Mouse (Mus musculus) ES-CJ7 (cell line): ENCODE data around the gene Sox4.

Experiments used
- DNase-seq: peaks from one replicate; pipeline ENCODE4 v3.0.0; 2011; ENCODE audit warnings: low read depth, low spot score

Gene Sox4

GRCm38 (mm10) chr13:28947740-28948441 lies 5.6 kb downstream of the Sox4 start:
- DNase-seq: peak; percentile 65

- no peak for DNase-seq
Measured at GRCm38 (mm10) chr13:28946565-28947135, 6.9 kb downstream of the Sox4 start.

DNA sequence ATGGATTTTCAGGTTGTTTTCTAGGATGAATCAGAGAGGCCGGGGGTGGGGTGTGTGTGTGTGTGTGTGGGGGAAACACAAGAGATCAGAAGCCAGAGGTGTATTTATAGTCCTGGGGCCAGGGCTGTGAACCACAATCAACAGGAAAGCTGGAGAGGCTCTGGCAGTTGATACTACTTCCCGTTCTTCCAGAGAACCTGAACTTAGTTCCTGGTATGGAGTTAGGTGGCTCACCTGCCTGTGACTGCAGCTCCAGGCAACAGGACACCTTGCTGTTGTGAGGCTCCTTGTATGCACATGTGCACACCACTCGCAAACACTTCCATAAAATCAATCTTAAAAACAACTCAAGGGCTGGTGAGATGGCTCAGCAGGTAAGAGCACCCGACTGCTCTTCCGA lies 7.8 kb downstream of the Sox4 start:
- DNase-seq: no peak

DNA sequence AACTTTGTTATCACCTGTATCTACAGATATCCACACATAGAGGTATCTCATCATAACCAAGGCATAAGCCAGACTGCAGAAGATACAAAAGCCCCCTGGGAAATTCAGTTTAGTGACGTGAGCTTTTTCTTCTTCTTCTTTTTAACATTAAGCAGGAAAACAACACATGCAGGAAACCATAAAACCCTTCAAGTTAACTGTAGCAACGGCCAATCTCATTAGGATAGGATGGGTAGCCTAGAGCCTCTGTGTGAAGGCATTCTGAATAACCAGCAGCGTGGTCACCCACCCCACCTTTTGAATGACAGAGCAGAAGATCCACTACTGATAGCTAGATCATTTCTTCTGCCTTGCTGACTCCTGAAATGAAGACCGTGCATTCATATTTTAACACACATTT lies 10.6 kb downstream of the Sox4 start:
- DNase-seq: no peak

- DNase-seq: no peak
Measured at GRCm38 (mm10) chr13:28941983-28942630, 11.4 kb downstream of the Sox4 start.

- no peak for DNase-seq
Measured at GRCm38 (mm10) chr13:28933375-28933774, 20.1 kb downstream of the Sox4 start.

DNA sequence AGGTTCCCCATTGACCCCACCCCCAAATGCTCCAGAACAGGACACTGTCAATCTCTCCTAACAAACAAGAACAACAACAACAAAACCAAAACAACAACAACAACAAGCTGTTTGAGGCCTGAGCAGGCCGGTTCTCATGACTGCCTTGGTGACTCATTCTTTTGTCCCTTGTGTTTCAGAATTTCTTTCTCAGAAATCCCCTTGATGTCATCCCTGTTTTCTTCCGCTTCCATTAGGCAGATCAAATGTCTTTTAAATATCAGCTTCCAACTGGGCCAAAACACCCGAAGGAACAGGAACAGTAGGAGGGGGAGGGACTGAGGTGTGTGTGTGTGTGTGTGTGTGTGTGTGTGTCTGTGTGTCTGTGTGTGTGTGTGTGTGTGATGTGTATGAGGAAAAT lies 21.7 kb downstream of the Sox4 start:
- DNase-seq: no peak

DNA sequence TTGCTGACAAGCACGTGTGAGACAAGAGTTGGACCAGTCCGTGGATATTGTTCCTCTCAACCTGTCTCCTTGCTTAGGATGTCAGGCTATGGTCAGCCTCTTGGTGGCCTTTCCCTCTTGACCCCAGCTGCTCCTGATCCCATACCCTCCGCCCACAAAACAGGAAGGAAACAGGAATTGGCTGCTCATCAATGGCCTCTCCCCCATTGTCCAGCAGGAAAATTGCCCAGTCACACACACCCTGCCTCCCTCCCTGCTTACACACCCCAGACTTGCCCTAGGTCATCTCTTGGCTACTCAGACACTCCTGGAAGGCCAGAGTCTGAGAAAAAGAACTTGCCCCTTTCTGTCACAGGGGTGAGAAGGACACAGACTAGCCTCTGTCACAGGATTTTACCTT lies 22.2 kb downstream of the Sox4 start:
- DNase-seq: no peak

DNA sequence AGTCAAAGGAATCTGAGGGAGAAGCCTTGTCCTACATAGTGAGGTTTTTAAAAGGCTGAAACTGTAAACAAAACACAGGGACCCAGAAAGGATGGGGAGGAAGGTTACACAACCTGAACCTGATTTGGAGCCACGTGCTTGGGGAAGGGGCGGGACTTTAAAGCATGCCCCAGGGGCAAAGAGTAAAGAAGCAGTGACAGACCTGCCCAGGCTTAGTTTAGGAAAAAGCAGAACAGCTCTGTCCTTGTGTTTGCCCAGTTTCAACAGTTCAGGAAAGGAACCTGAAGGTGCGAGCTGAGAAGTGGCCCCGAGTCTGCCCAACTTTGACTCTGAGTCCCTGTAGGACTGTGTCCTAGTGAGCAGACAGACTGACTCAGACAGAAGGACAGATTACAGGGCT lies 23.1 kb downstream of the Sox4 start:
- no peak for DNase-seq

DNA sequence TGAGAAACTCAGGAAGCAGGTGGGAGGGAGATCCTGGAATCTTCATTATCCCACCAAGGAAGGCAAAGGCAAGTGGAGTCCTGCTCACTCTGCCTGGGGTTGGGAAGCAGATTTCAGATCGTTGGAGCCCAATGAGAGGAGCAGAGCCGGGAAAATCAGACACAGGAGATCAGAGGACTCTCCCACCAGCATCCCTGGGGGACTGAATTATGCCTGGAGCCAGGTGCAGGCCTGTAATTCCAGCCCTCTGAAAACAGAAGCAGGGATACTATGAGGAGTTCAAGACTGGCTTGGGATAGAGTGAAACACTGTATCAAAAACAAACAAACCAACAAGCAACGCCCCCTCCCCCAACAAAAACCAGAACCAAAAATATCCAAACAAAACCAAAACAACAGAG lies 23.6 kb downstream of the Sox4 start:
- no peak for DNase-seq

GRCm38 (mm10) chr13:28923136-28923535 lies 30.4 kb downstream of the Sox4 start:
- DNase-seq: no peak

GRCm38 (mm10) chr13:28917379-28918250 lies 35.9 kb downstream of the Sox4 start:
- no peak for DNase-seq

- no peak for DNase-seq
Measured at GRCm38 (mm10) chr13:28913656-28914055, 39.9 kb downstream of the Sox4 start.

DNA sequence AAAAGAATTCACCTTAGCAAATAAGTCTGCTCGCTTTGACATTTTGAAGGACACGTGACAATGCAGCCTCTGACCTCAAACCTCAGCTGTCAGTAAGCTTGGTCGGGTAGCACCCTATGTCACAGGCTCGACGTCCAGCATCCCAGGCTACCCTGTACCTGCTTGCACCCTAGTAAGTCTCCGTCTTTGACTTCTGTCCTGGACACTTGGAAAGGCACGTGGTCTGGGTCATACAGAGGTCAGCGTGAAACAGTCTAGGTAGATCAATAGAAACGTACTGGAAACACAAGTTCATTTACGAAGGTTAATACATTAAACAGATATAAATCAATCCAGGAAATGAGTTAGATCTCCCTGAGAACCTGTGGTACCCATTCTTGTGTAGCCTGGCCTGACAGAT lies 46.5 kb downstream of the Sox4 start:
- DNase-seq: no peak
